In the genomic region with DNA sequence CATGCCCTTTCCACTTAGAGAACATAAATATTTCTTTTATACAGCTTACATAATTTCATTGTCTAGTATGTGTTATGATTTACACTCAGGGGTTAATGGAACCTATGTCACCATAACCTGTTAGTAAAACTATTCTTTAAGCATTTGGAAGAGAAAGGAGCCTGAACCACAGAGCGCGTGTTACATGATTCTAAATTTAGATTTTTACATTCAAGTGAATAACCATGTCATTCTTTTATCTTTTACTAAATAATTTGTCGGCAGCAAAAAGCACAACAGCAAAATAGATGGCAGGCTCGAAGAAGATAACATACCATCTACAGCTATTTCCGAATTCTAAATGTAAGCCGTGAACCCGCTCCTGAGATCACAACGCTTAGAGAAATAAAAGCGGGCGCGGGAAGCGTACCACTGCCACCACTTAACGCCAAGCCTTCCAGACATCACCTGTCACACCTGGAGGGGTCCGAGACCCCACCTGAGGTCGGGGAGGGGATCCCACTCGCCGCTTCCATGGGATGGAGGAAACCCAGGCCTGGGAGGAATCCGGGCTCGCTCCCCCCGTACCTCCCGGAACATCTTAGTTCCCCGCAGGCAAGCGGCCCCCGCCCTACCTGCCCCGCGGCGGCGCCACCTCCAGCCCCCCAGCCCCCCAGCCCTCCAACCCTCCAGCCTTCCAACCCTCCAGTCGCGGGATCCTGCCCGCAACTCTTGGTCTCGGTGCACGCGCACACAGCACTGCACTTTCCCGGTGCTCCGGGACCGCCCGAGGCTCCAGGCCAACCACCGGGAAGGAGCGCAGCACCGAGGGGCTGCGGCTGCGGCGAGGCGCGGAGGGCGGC, we compare ENCODE assay signal across 8 mouse cellular contexts. TPM values are rescaled to one million over a fixed set of nuclear protein-coding genes. Genes with fewer than 3 reads are reported as not detected.
DNase-seq lines count a peak whose midpoint lies in the region; ATAC-seq and TF ChIP-seq lines count a peak whose summit lies in the region.

No protein-coding gene starts in this region.

- H3K4me1 ChIP-seq in liver, adult 2 months (ENCODE audit: control insufficient read depth, insufficient read depth, low read length): peaks cover 4% of the 10 kb centered on the region
- 0 out of 2 replicates have a peak, but pooled peaks cover 10% of the 10 kb centered on the region for H3K4me1 ChIP-seq in intestine, embryonic 14.5 days (replicated peaks; ENCODE audit: control insufficient read depth, insufficient read depth, low read length)
- peaks cover 2% of the 10 kb centered on the region; the same call in 1 of the 2 replicates for H3K4me1 ChIP-seq in midbrain, postnatal 0 days (ENCODE audit: insufficient read depth, low read length)

- DNase-seq in adrenal gland, postnatal 14 days: peak; percentile 24
- no peak for DNase-seq in adrenal gland, adult 8-10 months
- DNase-seq in liver, adult 2 months (ENCODE audit: extremely low read depth, low read depth, low spot score): no peak
- no peak for DNase-seq in liver
- DNase-seq in embryo, embryonic 9.5 days (ENCODE audit: extremely low spot score): peak; percentile 5
- peak; percentile 67 for DNase-seq in intestine, embryonic 14.5 days (ENCODE audit: low spot score)
- no peak for DNase-seq in midbrain, postnatal 0 days (ENCODE audit: low spot score)
- DNase-seq in layer of hippocampus, adult 8-10 months (ENCODE audit: low spot score in 2 of 2): no peak

- H3K9me3 ChIP-seq in intestine, embryonic 14.5 days (ENCODE audit: control insufficient read depth, low read length): no peaks in the 10 kb centered on the region
- H3K9me3 ChIP-seq in midbrain, postnatal 0 days (ENCODE audit: low read length): no peaks in the 10 kb centered on the region

- 7% methylated on average over 47 of the region's 47 CpGs for WGBS in liver, adult 2 months
- 4% methylated on average over 46 of the region's 47 CpGs for WGBS in intestine, embryonic 14.5 days
- WGBS in midbrain, postnatal 0 days: 3% methylated on average over 36 of the region's 47 CpGs

- H3K9ac ChIP-seq in liver, adult 2 months (ENCODE audit: low read depth, low read length): peak overlapping the region; percentile 71
- H3K9ac ChIP-seq in intestine, embryonic 14.5 days (ENCODE audit: low read length): peak overlapping the region; percentile 71
- peak overlapping the region; percentile 86 for H3K9ac ChIP-seq in midbrain, postnatal 0 days (replicated peaks; ENCODE audit: low read length, poor library complexity, severe bottlenecking)

- H3K4me2 ChIP-seq in intestine, embryonic 14.5 days (ENCODE audit: low read length): peak overlapping the region; percentile 91
- H3K4me2 ChIP-seq in midbrain, postnatal 0 days (ENCODE audit: low read depth, low read length, poor library complexity, severe bottlenecking): peak overlapping the region; percentile 82

- H3K4me3 ChIP-seq in liver, adult 2 months (ENCODE audit: insufficient read depth, low read depth, low read length): peak overlapping the region; percentile 92
- peak overlapping the region; percentile 73 for H3K4me3 ChIP-seq in intestine, embryonic 14.5 days (ENCODE audit: low read depth, low read length)
- peak overlapping the region; percentile 91 for H3K4me3 ChIP-seq in midbrain, postnatal 0 days (ENCODE audit: low read depth, low read length)

- TF ChIP-seq POLR2A in liver, adult 2 months (IDR thresholded peaks at IDR 0.05; ENCODE audit: extremely low read depth, insufficient read depth, low read length): no peak

- no peaks in the 10 kb centered on the region for H3K36me3 ChIP-seq in liver, adult 2 months (ENCODE audit: control insufficient read depth, insufficient read depth, low read length)
- peaks cover 3% of the 10 kb centered on the region; the same call in 1 of the 2 replicates for H3K36me3 ChIP-seq in intestine, embryonic 14.5 days (ENCODE audit: control insufficient read depth, insufficient read depth, low read length)
- H3K36me3 ChIP-seq in midbrain, postnatal 0 days (ENCODE audit: insufficient read depth, low read length): no peaks in the 10 kb centered on the region

- no peak overlapping the region for H3K27ac ChIP-seq in liver, adult 2 months (replicated peaks; ENCODE audit: insufficient read depth, low read depth, low read length)
- no peak overlapping the region for H3K27ac ChIP-seq in intestine, embryonic 14.5 days (ENCODE audit: low read depth)
- H3K27ac ChIP-seq in midbrain, postnatal 0 days (ENCODE audit: low read depth, low read length): peak overlapping the region; percentile 71

- H3K79me2 ChIP-seq in liver, adult 2 months (ENCODE audit: control insufficient read depth, insufficient read depth, low read length): no peaks in the 10 kb centered on the region

- peaks cover 13% of the 10 kb centered on the region for H3K27me3 ChIP-seq in liver, adult 2 months (ENCODE audit: control insufficient read depth, insufficient read depth, low read length)
- H3K27me3 ChIP-seq in intestine, embryonic 14.5 days (replicated peaks; ENCODE audit: control insufficient read depth, insufficient read depth, low read length): no peaks in the 10 kb centered on the region
- 0 out of 2 replicates have a peak, but pooled peaks cover 3% of the 10 kb centered on the region for H3K27me3 ChIP-seq in midbrain, postnatal 0 days (ENCODE audit: insufficient read depth, low read length)

- TF ChIP-seq CTCF in liver, adult 2 months (IDR thresholded peaks at IDR 0.05; ENCODE audit: low read depth, low read length): no peak
- TF ChIP-seq CTCF in midbrain, postnatal 0 days (IDR thresholded peaks at IDR 0.05): no peak

- peak; percentile 76 for ATAC-seq in intestine, embryonic 14.5 days (replicated peaks; ENCODE audit: low FRiP score, low TSS enrichment, low read depth)
- peak; percentile 71 for ATAC-seq in midbrain, postnatal 0 days (ENCODE audit: low FRiP score)

RNA-seq across cellular contexts. Expression of gene Mgat4a, which starts 0.6 kb away (rescaled TPM):
- total RNA-seq in adrenal gland, postnatal 14 days (2021): 10.6 and 11.2 TPM in 2 replicates
- 1 to 10 TPM; 7.2 to 8.2 (median 8.0) TPM for total RNA-seq in adrenal gland, adult 8-10 months (2022)
- total RNA-seq in liver, adult 2 months (2014; rRNA removed): 1.2 and 1.5 TPM in 2 replicates
- 0.17 and 0.21 TPM in 2 replicates for polyA plus RNA-seq in liver, adult 2 months (2012; rRNA removed)
- 29.6 and 34.6 TPM in 2 replicates for polyA plus RNA-seq in intestine, embryonic 14.5 days (2014; fragmentation: Nextera tagmentation; extraction: Ambion mirVana)
- 27.8 and 28.1 TPM in 2 replicates for total RNA-seq in midbrain, postnatal 0 days (2014; rRNA removed)
- 8.1 and 9.2 TPM in 2 replicates for polyA plus RNA-seq in midbrain, postnatal 0 days (2015; fragmentation: Nextera tagmentation; extraction: Ambion mirVana)
- total RNA-seq in layer of hippocampus, adult 8-10 months (2022): 10 to 100 TPM; 28.0 to 34.1 (median 31.2) TPM

Comparison
In these comparisons a context has a peak if more than half of its experiments do, and no peak if none do; other contexts are left out.
1. DNase-seq: peak in adrenal gland, postnatal 14 days (single experiment), embryo, embryonic 9.5 days (single experiment) and intestine, embryonic 14.5 days (single experiment); none in adrenal gland, adult 8-10 months (single experiment), liver, adult 2 months (single experiment), liver (single experiment), midbrain, postnatal 0 days (single experiment) and layer of hippocampus, adult 8-10 months (0 of 2).
2. Peak in every context shown above with its lines, with median percentiles within 50 percentile points of each other: H3K4me3 ChIP-seq and H3K9ac ChIP-seq.